Mouse (Mus musculus): ENCODE results near the gene Dap. TPM values are rescaled to one million over a fixed set of nuclear protein-coding genes. Genes with fewer than 3 reads are reported as not detected.
A peak's percentile ranks its signal among the peaks of the same experiment; 100 is the strongest.

Gene Dap
- polyA plus RNA-seq, 1 experiment from 2014 or later: 77.8 TPM

DNA sequence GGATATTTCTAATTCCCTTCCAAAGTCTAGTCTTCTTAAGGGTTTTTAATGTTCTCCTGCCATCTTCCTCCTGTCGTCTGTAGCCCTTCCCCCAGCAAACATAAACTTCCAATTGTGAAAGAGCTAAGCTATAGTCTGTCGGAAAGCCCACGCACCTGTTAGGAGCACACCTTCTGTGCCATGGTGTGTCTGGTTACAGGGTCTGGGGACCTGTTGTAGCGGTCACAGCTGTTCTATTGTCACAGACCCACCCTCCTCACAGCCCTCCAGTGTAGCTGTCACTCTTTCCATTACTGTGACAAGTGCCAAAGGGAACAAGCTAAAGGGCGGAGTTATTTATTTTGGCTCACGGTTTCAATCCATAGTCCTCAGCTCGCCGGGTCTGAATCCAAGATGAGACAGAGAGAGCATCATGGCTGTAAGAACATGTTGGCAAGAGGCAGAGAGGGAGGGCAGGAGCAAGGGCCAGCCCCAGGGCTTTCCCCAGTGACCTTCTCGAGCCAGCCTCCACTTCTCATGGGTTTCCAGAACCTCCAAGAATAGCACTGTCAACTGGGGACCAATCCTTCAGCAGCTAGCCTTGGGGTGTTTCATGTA is 30.9 kb downstream of the Dap start:
- DNase-seq (no peak), ATAC-seq (no peak)
- Histone ChIP-seq H3K9me3 (ENCODE audit: low read length) (no peaks in the 10 kb centered on the region), H3K9ac (replicated peaks) (no peak overlapping the region), H3K36me3 (replicated peaks; ENCODE audit: insufficient read depth, low read length) (peaks cover 9% of the 10 kb centered on the region; the same call in 1 of the 2 replicates), H3K4me1 (ENCODE audit: insufficient read depth) (peaks cover 15% of the 10 kb centered on the region), H3K4me2 (ENCODE audit: low read depth, low read length) (no peak overlapping the region), H3K27ac (ENCODE audit: low read depth) (no peak overlapping the region), H3K4me3 (ENCODE audit: low read depth, low read length) (no peak overlapping the region), H3K27me3 (ENCODE audit: insufficient read depth, low read length) (no peaks in the 10 kb centered on the region)
- WGBS (ENCODE audit: insufficient replicate concordance): 73% methylated on average over 9 of the region's 9 CpGs
- TF ChIP-seq EP300 (IDR thresholded peaks at IDR 0.05; ENCODE audit: low read depth): no peak
- TF ChIP-seq CTCF (IDR thresholded peaks at IDR 0.05; ENCODE audit: low read depth): no peak

DNA sequence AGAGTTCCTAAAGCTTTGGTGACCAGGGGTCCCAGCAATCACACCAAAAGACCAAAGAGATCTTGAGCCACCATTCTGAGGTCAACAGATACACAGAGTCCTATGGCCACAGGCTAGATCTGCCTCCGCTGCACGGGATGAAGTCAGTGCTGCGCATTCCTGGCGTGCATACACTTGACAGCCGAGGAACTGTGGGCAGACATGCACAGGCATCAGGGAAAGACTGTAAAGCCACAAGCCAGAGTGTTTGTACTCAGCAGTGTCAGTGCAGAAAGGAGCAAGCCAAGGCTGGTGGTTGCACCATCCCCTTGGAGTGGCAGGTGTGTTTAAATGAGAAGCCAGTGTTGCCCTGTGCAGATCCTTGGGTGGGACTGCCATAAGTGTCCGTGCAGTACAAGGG is 31.6 kb downstream of the Dap start:
- Histone ChIP-seq H3K9ac (replicated peaks) (no peak overlapping the region), H3K36me3 (replicated peaks; ENCODE audit: insufficient read depth, low read length) (peaks cover 6% of the 10 kb centered on the region; the same call in 1 of the 2 replicates), H3K4me2 (ENCODE audit: low read depth, low read length) (no peak overlapping the region), H3K27ac (ENCODE audit: low read depth) (no peak overlapping the region), H3K9me3 (ENCODE audit: low read length) (no peaks in the 10 kb centered on the region), H3K4me1 (ENCODE audit: insufficient read depth) (peaks cover 15% of the 10 kb centered on the region), H3K27me3 (ENCODE audit: insufficient read depth, low read length) (no peaks in the 10 kb centered on the region), H3K4me3 (ENCODE audit: low read depth, low read length) (no peak overlapping the region)
- WGBS (ENCODE audit: insufficient replicate concordance): 82% methylated on average over 6 of the region's 6 CpGs
- no peak for DNase-seq
- ATAC-seq: no peak
- TF ChIP-seq EP300 (IDR thresholded peaks at IDR 0.05; ENCODE audit: low read depth) (no peak), CTCF (IDR thresholded peaks at IDR 0.05; ENCODE audit: low read depth) (no peak)

DNA sequence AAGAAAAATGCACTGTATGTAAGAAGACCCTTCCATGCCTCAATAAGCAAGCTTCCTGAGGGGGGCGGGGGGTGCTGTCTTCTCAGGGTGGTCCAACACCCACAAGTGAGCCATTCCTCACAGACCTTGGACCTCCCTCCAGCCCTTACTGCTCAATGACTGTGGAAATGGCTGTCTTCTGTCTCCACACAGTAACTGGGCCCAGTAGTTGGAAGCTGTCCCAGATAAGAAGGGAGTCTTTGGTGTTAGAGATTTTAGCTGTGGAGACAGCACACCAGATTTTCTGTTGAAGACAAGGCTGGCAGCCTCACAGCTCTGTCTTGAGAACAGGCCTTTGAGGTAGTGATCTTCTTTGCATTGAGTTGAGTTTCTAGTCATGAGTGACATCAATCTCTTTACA is 33.2 kb downstream of the Dap start:
- no peak for TF ChIP-seq CTCF (IDR thresholded peaks at IDR 0.05; ENCODE audit: low read depth)
- TF ChIP-seq EP300 (IDR thresholded peaks at IDR 0.05; ENCODE audit: low read depth): no peak
- Histone ChIP-seq H3K27ac (ENCODE audit: low read depth) (no peak overlapping the region), H3K9ac (replicated peaks) (no peak overlapping the region), H3K36me3 (replicated peaks; ENCODE audit: insufficient read depth, low read length) (peaks cover 6% of the 10 kb centered on the region; the same call in 1 of the 2 replicates), H3K9me3 (ENCODE audit: low read length) (no peaks in the 10 kb centered on the region), H3K4me1 (ENCODE audit: insufficient read depth) (peaks cover 6% of the 10 kb centered on the region; the same call in 1 of the 2 replicates), H3K4me2 (ENCODE audit: low read depth, low read length) (no peak overlapping the region), H3K27me3 (ENCODE audit: insufficient read depth, low read length) (no peaks in the 10 kb centered on the region), H3K4me3 (ENCODE audit: low read depth, low read length) (no peak overlapping the region)
- 88% methylated on average over 1 of the region's 1 CpGs for whole genome bisulfite sequencing (ENCODE audit: insufficient replicate concordance)
- DNase-seq (no peak), ATAC-seq (no peak)

DNA sequence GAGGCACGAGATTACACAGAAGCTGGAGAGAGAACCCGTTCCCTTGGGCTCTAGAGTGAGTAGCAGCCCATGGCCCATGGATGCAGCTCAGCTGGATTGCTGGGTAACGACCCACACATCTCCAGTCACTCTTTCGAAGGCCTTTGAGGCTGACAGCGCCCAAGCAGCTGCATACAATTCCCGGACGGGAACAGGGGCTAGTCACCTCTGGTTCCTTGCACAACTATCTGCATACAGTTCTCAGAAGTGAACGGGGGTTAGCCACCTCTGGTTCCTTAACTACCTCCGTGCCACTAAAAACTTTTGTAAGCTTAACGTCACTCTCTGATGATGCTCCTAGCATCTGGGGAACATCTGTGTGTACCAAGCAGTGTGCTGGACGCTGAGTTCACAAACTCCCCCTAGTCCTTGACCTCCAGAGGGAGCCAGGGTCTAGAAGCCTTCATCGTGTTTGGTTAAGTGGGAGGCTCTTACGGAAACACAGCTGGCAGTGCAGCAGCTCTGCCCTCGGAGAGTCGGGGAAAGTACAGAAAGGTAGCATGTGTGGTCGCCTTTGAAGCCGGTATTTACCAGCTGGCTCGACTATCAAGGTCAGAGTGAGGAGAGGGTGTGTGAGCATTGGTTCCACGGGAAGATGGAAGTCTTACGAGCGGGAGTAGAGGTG is 34.0 kb downstream of the Dap start:
- no peak overlapping the region for H3K4me2 ChIP-seq (ENCODE audit: low read depth, low read length)
- H3K9ac ChIP-seq (replicated peaks): no peak overlapping the region
- no peak overlapping the region for H3K27ac ChIP-seq (ENCODE audit: low read depth)
- H3K4me1 ChIP-seq (ENCODE audit: insufficient read depth): no peaks in the 10 kb centered on the region
- no peak overlapping the region for H3K4me3 ChIP-seq (ENCODE audit: low read depth, low read length)
- H3K36me3 ChIP-seq (replicated peaks; ENCODE audit: insufficient read depth, low read length): peaks cover 8% of the 10 kb centered on the region; the same call in 1 of the 2 replicates
- WGBS (ENCODE audit: insufficient replicate concordance): 68% methylated on average over 21 of the region's 21 CpGs
- TF ChIP-seq CTCF (IDR thresholded peaks at IDR 0.05; ENCODE audit: low read depth) (no peak), EP300 (IDR thresholded peaks at IDR 0.05; ENCODE audit: low read depth) (no peak)
- H3K9me3 ChIP-seq (ENCODE audit: low read length): no peaks in the 10 kb centered on the region
- ATAC-seq: peak; percentile 72
- DNase-seq: no peak
- no peaks in the 10 kb centered on the region for H3K27me3 ChIP-seq (ENCODE audit: insufficient read depth, low read length)

DNA sequence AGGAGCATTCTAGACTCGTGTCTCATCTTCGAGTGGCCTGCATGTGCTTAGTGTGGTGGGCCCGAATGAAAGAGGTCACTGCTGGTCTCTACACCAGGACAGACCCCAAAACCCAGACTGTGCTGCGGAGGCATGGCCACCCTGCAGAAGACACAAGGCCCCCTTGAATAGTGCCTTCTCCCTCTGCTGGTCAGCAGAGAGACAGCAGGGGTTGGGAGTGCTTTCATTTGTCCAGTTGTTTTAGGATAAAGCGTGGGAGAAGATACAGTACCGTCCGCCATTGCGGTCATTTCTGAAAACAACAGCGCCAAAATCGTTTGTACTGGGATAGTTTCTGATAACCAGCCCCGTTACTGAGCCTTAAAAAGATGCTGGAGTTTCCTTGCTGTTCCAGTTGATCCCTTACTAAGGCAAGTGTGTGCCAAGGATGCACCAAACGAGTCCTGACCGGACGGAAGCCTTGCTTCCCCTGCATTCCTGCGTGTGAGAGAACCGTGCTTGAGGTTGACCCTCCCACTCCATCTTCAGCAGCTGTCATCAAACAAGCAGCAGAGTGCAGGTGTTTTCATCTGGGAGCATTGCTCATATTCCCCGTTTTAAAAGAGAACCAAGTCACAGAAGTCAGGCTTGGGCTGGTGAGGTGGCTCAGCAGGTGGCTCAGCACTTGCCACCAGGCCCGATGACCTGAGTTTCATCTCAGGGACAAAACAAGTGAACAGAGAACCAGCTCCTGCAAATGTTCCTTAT is 34.8 kb downstream of the Dap start:
- H3K27ac ChIP-seq (ENCODE audit: low read depth): no peak overlapping the region
- no peak overlapping the region for H3K4me3 ChIP-seq (ENCODE audit: low read depth, low read length)
- no peaks in the 10 kb centered on the region for H3K27me3 ChIP-seq (ENCODE audit: insufficient read depth, low read length)
- no peaks in the 10 kb centered on the region for H3K9me3 ChIP-seq (ENCODE audit: low read length)
- no peak for DNase-seq
- peak; percentile 43; the same call in 1 of the 2 replicates for ATAC-seq
- no peak overlapping the region for H3K9ac ChIP-seq (replicated peaks)
- no peaks in the 10 kb centered on the region for H3K4me1 ChIP-seq (ENCODE audit: insufficient read depth)
- TF ChIP-seq CTCF (IDR thresholded peaks at IDR 0.05; ENCODE audit: low read depth) (peak; percentile 62), EP300 (IDR thresholded peaks at IDR 0.05; ENCODE audit: low read depth) (no peak)
- H3K4me2 ChIP-seq (ENCODE audit: low read depth, low read length): no peak overlapping the region
- peaks cover 8% of the 10 kb centered on the region; the same call in 1 of the 2 replicates for H3K36me3 ChIP-seq (replicated peaks; ENCODE audit: insufficient read depth, low read length)
- 78% methylated on average over 18 of the region's 18 CpGs for WGBS (ENCODE audit: insufficient replicate concordance)

DNA sequence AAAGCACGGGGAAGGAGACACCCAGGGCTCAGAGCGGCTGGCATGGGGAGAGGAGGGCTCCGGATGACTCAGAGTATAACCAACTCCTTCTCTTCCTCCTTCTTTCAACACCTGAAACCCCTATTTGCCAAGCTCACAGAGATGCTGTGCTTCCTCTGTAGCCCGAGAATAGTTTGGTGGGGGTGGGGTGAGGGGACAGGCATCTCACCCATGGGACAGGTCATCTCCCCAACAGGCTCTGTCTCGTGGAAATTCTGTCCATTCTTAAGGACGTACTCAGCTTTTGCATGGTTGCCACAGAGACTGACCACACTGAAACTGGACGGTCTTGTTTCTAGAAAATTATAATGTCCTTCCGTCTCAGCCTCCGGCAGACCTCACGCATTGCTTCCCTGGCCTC is 37.0 kb downstream of the Dap start:
- peaks cover 5% of the 10 kb centered on the region; the same call in 1 of the 2 replicates for H3K36me3 ChIP-seq (replicated peaks; ENCODE audit: insufficient read depth, low read length)
- no peak overlapping the region for H3K27ac ChIP-seq (ENCODE audit: low read depth)
- no peak overlapping the region for H3K4me2 ChIP-seq (ENCODE audit: low read depth, low read length)
- H3K9me3 ChIP-seq (ENCODE audit: low read length): no peaks in the 10 kb centered on the region
- DNase-seq (no peak), ATAC-seq (no peak)
- H3K27me3 ChIP-seq (ENCODE audit: insufficient read depth, low read length): no peaks in the 10 kb centered on the region
- no peak overlapping the region for H3K4me3 ChIP-seq (ENCODE audit: low read depth, low read length)
- WGBS (ENCODE audit: insufficient replicate concordance): 77% methylated on average over 10 of the region's 10 CpGs
- no peak for TF ChIP-seq EP300 (IDR thresholded peaks at IDR 0.05; ENCODE audit: low read depth)
- H3K9ac ChIP-seq (replicated peaks): no peak overlapping the region
- H3K4me1 ChIP-seq (ENCODE audit: insufficient read depth): no peaks in the 10 kb centered on the region

All from liver, postnatal 0 days (tissue).